Mouse (Mus musculus) R1 (cell line): ENCODE measurements around the gene Gbp9.
"Not testable (repeated sequence)": the region's sequence is repeated elsewhere in the genome, so short reads cannot be mapped to it uniquely, and the experiment has no call there.

Source experiments
- DNase-seq: peaks from one replicate; pipeline ENCODE4 v3.0.0-alpha.2; 2018; ENCODE audit warnings: low read depth, low spot score

Gbp9 gene

GRCm38 (mm10) chr5:105060224-105060623 lies 79.1 kb downstream of the Gbp9 start:
- no peak for DNase-seq

- DNase-seq, result no peak
Measured at GRCm38 (mm10) chr5:105055279-105055678, 84.1 kb downstream of the Gbp9 start.

- DNase-seq, result not testable (repeated sequence)
Measured at GRCm38 (mm10) chr5:105053471-105054169, 85.7 kb downstream of the Gbp9 start.

- no peak for DNase-seq
Measured at GRCm38 (mm10) chr5:105032362-105032761, 107.0 kb downstream of the Gbp9 start.
